Mouse (Mus musculus) heart, embryonic 15.5 days (tissue): ENCODE results near the gene Arhgap32. TPM values are rescaled to one million over a fixed set of nuclear protein-coding genes. Genes with fewer than 3 reads are reported as not detected.

Experiments used
- ATAC-seq: fragments of 200-750 bp; cut with Nextera tagmentation; replicated peaks from 2 replicates; pipeline ENCODE4 v1.8.0; 2017; ENCODE audit warnings: low read depth, moderate TSS enrichment; ENCODE audit not compliant: insufficient number of reproducible peaks, insufficient read depth, low FRiP score
- H3K27ac ChIP-seq: fragments of 300-500 bp; sonication (generic); 2 replicates; pipeline ENCODE4 v1.5.1; 2015; ENCODE audit warnings: mild to moderate bottlenecking, inconsistent platforms
- H3K27me3 ChIP-seq: fragments of 300-500 bp; sonication (generic); 2 replicates; pipeline ENCODE4 v1.6.1; 2015; ENCODE audit warnings: inconsistent platforms
- H3K36me3 ChIP-seq: fragments of 300-500 bp; sonication (generic); 2 replicates; pipeline ENCODE4 v1.6.1; 2015; ENCODE audit warnings: mild to moderate bottlenecking, inconsistent platforms
- H3K4me1 ChIP-seq: fragments of 300-500 bp; sonication (generic); replicated peaks from 2 replicates; pipeline ENCODE4 v1.6.1; 2015; ENCODE audit warnings: inconsistent platforms
- H3K4me2 ChIP-seq: fragments of 300-500 bp; sonication (generic); 2 replicates; pipeline ENCODE4 v1.6.1; 2015; ENCODE audit warnings: inconsistent platforms, mild to moderate bottlenecking, moderate library complexity
- H3K4me3 ChIP-seq: fragments of 300-500 bp; sonication (generic); 2 replicates; pipeline ENCODE4 v1.5.1; 2015; ENCODE audit warnings: mild to moderate bottlenecking, inconsistent platforms
- H3K9ac ChIP-seq: fragments of 300-500 bp; sonication (generic); 2 replicates; pipeline ENCODE4 v1.6.1; 2015; ENCODE audit warnings: mild to moderate bottlenecking, inconsistent platforms
- H3K9me3 ChIP-seq: fragments of 300-500 bp; sonication (generic); replicated peaks from 2 replicates; pipeline ENCODE4 v1.6.1; 2016; ENCODE audit warnings: inconsistent platforms
- WGBS: fragments of 180-500 bp; shearing (Covaris S2); methylation state at CpG from one replicate; pipeline ENCODE4 v1.1.7; 2015; ENCODE audit warnings: mixed read lengths; 5-methylcytosine and 5-hydroxymethylcytosine counted together
- polyA plus RNA-seq: library from polyadenylated mRNA; unstranded; fragments of >200 nt; fragmentation: Nextera tagmentation; extraction: Ambion mirVana; gene quantifications from 2 replicates; pipeline ENCODE4 v1.2.1, GENCODE M21; 2015

The Arhgap32 gene
- polyA plus RNA-seq, result 2.6 and 4.0 TPM in 2 replicates

- Histone ChIP-seq H3K4me3 (no peak within 1 kb of the TSS), H3K9ac (no peak within 1 kb of the TSS), H3K36me3 (no peaks in the 10 kb centered on the region), H3K27ac (no peak within 1 kb of the TSS), H3K4me2 (no peak within 1 kb of the TSS), H3K4me1 (peaks cover 10% of the 10 kb centered on the region), H3K9me3 (no peaks in the 10 kb centered on the region), H3K27me3 (no peaks in the 10 kb centered on the region)
- WGBS, result 83% methylated on average over 1 of the region's 1 CpGs
- no peak for ATAC-seq
Measured at GRCm38 (mm10) chr9:32115786-32116185, at the start of gene Arhgap32. Gene Arhgap32 (plus strand): TSS chr9:32116136.

GRCm38 (mm10) chr9:32072778-32073177, 43.2 kb upstream of the Arhgap32 start:
- H3K4me3 ChIP-seq, result no peak overlapping the region
- no peak for ATAC-seq
- H3K36me3 ChIP-seq, result no peaks in the 10 kb centered on the region
- no peak overlapping the region for H3K27ac ChIP-seq
- H3K4me2 ChIP-seq, result no peak overlapping the region
- H3K9me3 ChIP-seq, result no peaks in the 10 kb centered on the region
- no peak overlapping the region for H3K9ac ChIP-seq
- H3K4me1 ChIP-seq, result peaks cover 5% of the 10 kb centered on the region
- 91% methylated on average over 6 of the region's 6 CpGs for WGBS
- no peaks in the 10 kb centered on the region for H3K27me3 ChIP-seq

- Histone ChIP-seq H3K4me1 (peaks cover 13% of the 10 kb centered on the region), H3K4me2 (no peak overlapping the region), H3K36me3 (no peaks in the 10 kb centered on the region), H3K27ac (no peak overlapping the region), H3K27me3 (no peaks in the 10 kb centered on the region), H3K9me3 (no peaks in the 10 kb centered on the region), H3K4me3 (no peak overlapping the region), H3K9ac (no peak overlapping the region)
- ATAC-seq, result no peak
- WGBS, result 51% methylated on average over 4 of the region's 4 CpGs
Measured at GRCm38 (mm10) chr9:32088106-32088776, 27.7 kb upstream of the Arhgap32 start.

- H3K4me1 ChIP-seq, result peaks cover 17% of the 10 kb centered on the region
- H3K36me3 ChIP-seq, result no peaks in the 10 kb centered on the region
- H3K27ac ChIP-seq, result no peak overlapping the region
- H3K27me3 ChIP-seq, result no peaks in the 10 kb centered on the region
- no peak overlapping the region for H3K9ac ChIP-seq
- H3K4me3 ChIP-seq, result no peak overlapping the region
- no peak for ATAC-seq
- 58% methylated on average over 3 of the region's 3 CpGs for WGBS
- no peaks in the 10 kb centered on the region for H3K9me3 ChIP-seq
- no peak overlapping the region for H3K4me2 ChIP-seq
Measured at GRCm38 (mm10) chr9:32088882-32089281, 27.1 kb upstream of the Arhgap32 start.

- no peak overlapping the region for H3K27ac ChIP-seq
- no peaks in the 10 kb centered on the region for H3K36me3 ChIP-seq
- peaks cover 35% of the 10 kb centered on the region for H3K4me1 ChIP-seq
- H3K9me3 ChIP-seq, result no peaks in the 10 kb centered on the region
- no peak overlapping the region for H3K4me2 ChIP-seq
- H3K9ac ChIP-seq, result no peak overlapping the region
- no peak for ATAC-seq
- no peak overlapping the region for H3K4me3 ChIP-seq
- no peaks in the 10 kb centered on the region for H3K27me3 ChIP-seq
- WGBS, result 21% methylated on average over 2 of the region's 2 CpGs
Measured at GRCm38 (mm10) chr9:32093456-32093855, 22.5 kb upstream of the Arhgap32 start.

- ATAC-seq, result no peak
- Histone ChIP-seq H3K4me1 (peaks cover 31% of the 10 kb centered on the region), H3K4me3 (no peak overlapping the region), H3K4me2 (no peak overlapping the region), H3K9me3 (no peaks in the 10 kb centered on the region), H3K27ac (0 out of 2 replicates have a peak overlapping the region, but pooled peaks have one; percentile 0), H3K36me3 (no peaks in the 10 kb centered on the region), H3K27me3 (no peaks in the 10 kb centered on the region), H3K9ac (no peak overlapping the region)
- WGBS, result 29% methylated on average over 13 of the region's 13 CpGs
Measured at GRCm38 (mm10) chr9:32094351-32095120, 21.4 kb upstream of the Arhgap32 start.

GRCm38 (mm10) chr9:32095511-32095910, 20.4 kb upstream of the Arhgap32 start:
- 83% methylated on average over 4 of the region's 4 CpGs for WGBS
- Histone ChIP-seq H3K4me2 (no peak overlapping the region), H3K27me3 (no peaks in the 10 kb centered on the region), H3K4me3 (no peak overlapping the region), H3K36me3 (no peaks in the 10 kb centered on the region), H3K4me1 (peaks cover 33% of the 10 kb centered on the region), H3K9me3 (no peaks in the 10 kb centered on the region), H3K9ac (no peak overlapping the region), H3K27ac (no peak overlapping the region)
- ATAC-seq, result no peak

GRCm38 (mm10) chr9:32096541-32096940, 19.4 kb upstream of the Arhgap32 start:
- Histone ChIP-seq H3K9me3 (no peaks in the 10 kb centered on the region), H3K4me3 (no peak overlapping the region), H3K4me2 (peak overlapping the region; percentile 42), H3K27me3 (no peaks in the 10 kb centered on the region), H3K36me3 (no peaks in the 10 kb centered on the region), H3K27ac (peak overlapping the region; percentile 61), H3K4me1 (peaks cover 34% of the 10 kb centered on the region), H3K9ac (0 out of 2 replicates have a peak overlapping the region, but pooled peaks have one; percentile 2)
- WGBS, result 31% methylated on average over 7 of the region's 7 CpGs
- no peak for ATAC-seq

GRCm38 (mm10) chr9:32097123-32097522, 18.8 kb upstream of the Arhgap32 start:
- WGBS, result 49% methylated on average over 4 of the region's 4 CpGs
- H3K4me1 ChIP-seq, result peaks cover 34% of the 10 kb centered on the region
- ATAC-seq, result no peak
- H3K9me3 ChIP-seq, result no peaks in the 10 kb centered on the region
- H3K4me3 ChIP-seq, result no peak overlapping the region
- H3K27ac ChIP-seq, result no peak overlapping the region
- no peaks in the 10 kb centered on the region for H3K27me3 ChIP-seq
- no peak overlapping the region for H3K4me2 ChIP-seq
- no peaks in the 10 kb centered on the region for H3K36me3 ChIP-seq
- no peak overlapping the region for H3K9ac ChIP-seq

GRCm38 (mm10) chr9:32098425-32099155, 17.3 kb upstream of the Arhgap32 start:
- H3K9me3 ChIP-seq, result no peaks in the 10 kb centered on the region
- no peak overlapping the region for H3K27ac ChIP-seq
- H3K4me1 ChIP-seq, result peaks cover 26% of the 10 kb centered on the region
- H3K4me2 ChIP-seq, result no peak overlapping the region
- no peak for ATAC-seq
- H3K36me3 ChIP-seq, result no peaks in the 10 kb centered on the region
- no peak overlapping the region for H3K9ac ChIP-seq
- WGBS, result 87% methylated on average over 9 of the region's 9 CpGs
- H3K27me3 ChIP-seq, result no peaks in the 10 kb centered on the region
- no peak overlapping the region for H3K4me3 ChIP-seq

GRCm38 (mm10) chr9:32100561-32100960, 15.4 kb upstream of the Arhgap32 start:
- Histone ChIP-seq H3K9me3 (no peaks in the 10 kb centered on the region), H3K27me3 (no peaks in the 10 kb centered on the region), H3K36me3 (no peaks in the 10 kb centered on the region), H3K4me3 (no peak overlapping the region), H3K9ac (no peak overlapping the region), H3K4me2 (no peak overlapping the region), H3K4me1 (peaks cover 22% of the 10 kb centered on the region), H3K27ac (no peak overlapping the region; the same call in 1 of the 2 replicates)
- ATAC-seq, result no peak
- WGBS, result 66% methylated on average over 8 of the region's 8 CpGs
